Mouse (Mus musculus) embryonic facial prominence, embryonic 11.5 days (tissue): ENCODE measurements around the gene Lmx1b. TPM values are rescaled to one million over a fixed set of nuclear protein-coding genes. Genes with fewer than 3 reads are reported as not detected.

Experiments used
- ATAC-seq: fragments of 200-750 bp; cut with Nextera tagmentation; replicated peaks from 2 replicates; pipeline ENCODE4 v1.8.0; 2017; ENCODE audit warnings: low read depth; ENCODE audit not compliant: insufficient number of reproducible peaks, low FRiP score, low TSS enrichment
- DNase-seq: peaks from one replicate; pipeline ENCODE4 v3.0.0-alpha.2; 2015; ENCODE audit warnings: low spot score
- H3K27ac ChIP-seq: fragments of 300-500 bp; sonication (generic); replicated peaks from 2 replicates; pipeline ENCODE4 v1.5.1; 2014; ENCODE audit warnings: mild to moderate bottlenecking, low read depth, low read length, control low read depth
- H3K27me3 ChIP-seq: fragments of 300-500 bp; sonication (generic); 2 replicates; pipeline ENCODE4 v1.6.1; 2014; ENCODE audit warnings: mild to moderate bottlenecking, low read length, moderate library complexity, mixed read lengths; ENCODE audit not compliant: control insufficient read depth, insufficient read depth
- H3K36me3 ChIP-seq: fragments of 300-500 bp; sonication (generic); replicated peaks from 2 replicates; pipeline ENCODE4 v1.6.1; 2014; ENCODE audit warnings: low read depth, mild to moderate bottlenecking, low read length, moderate library complexity, mixed read lengths; ENCODE audit not compliant: control insufficient read depth, insufficient read depth
- H3K4me1 ChIP-seq: fragments of 300-500 bp; sonication (generic); 2 replicates; pipeline ENCODE4 v1.6.1; 2014; ENCODE audit warnings: low read length, mixed read lengths; ENCODE audit not compliant: control insufficient read depth, insufficient read depth
- H3K4me2 ChIP-seq: fragments of 300-500 bp; sonication (generic); 2 replicates; pipeline ENCODE4 v1.6.1; 2014; ENCODE audit warnings: low read depth, mild to moderate bottlenecking, control low read depth, low read length, moderate library complexity
- H3K4me3 ChIP-seq: fragments of 300-500 bp; sonication (generic); 2 replicates; pipeline ENCODE4 v1.5.1; 2014; ENCODE audit warnings: low read depth, low read length, control low read depth
- H3K9ac ChIP-seq: fragments of 300-500 bp; sonication (generic); replicated peaks from 2 replicates; pipeline ENCODE4 v1.6.1; 2014; ENCODE audit warnings: mild to moderate bottlenecking, control low read depth, low read length
- H3K9me3 ChIP-seq: fragments of 300-500 bp; sonication (generic); replicated peaks from 2 replicates; pipeline ENCODE4 v1.6.1; 2016; ENCODE audit warnings: mild to moderate bottlenecking, low read length, inconsistent platforms, mixed read lengths; ENCODE audit not compliant: control insufficient read depth
- WGBS: fragments of 180-500 bp; shearing (Covaris S2); extraction: QIAGEN DNeasy Blood & Tissue Kit; methylation state at CpG from one replicate; pipeline ENCODE4 v1.1.7; 2014; 5-methylcytosine and 5-hydroxymethylcytosine counted together
- polyA plus RNA-seq: library from polyadenylated mRNA; unstranded; fragments of >200 nt; fragmentation: Nextera tagmentation; extraction: Ambion mirVana; gene quantifications from 2 replicates; pipeline ENCODE4 v1.2.1, GENCODE M21; 2014

Lmx1b gene
- polyA plus RNA-seq, 1 experiment from 2014 or later, result 1.2 TPM

DNA sequence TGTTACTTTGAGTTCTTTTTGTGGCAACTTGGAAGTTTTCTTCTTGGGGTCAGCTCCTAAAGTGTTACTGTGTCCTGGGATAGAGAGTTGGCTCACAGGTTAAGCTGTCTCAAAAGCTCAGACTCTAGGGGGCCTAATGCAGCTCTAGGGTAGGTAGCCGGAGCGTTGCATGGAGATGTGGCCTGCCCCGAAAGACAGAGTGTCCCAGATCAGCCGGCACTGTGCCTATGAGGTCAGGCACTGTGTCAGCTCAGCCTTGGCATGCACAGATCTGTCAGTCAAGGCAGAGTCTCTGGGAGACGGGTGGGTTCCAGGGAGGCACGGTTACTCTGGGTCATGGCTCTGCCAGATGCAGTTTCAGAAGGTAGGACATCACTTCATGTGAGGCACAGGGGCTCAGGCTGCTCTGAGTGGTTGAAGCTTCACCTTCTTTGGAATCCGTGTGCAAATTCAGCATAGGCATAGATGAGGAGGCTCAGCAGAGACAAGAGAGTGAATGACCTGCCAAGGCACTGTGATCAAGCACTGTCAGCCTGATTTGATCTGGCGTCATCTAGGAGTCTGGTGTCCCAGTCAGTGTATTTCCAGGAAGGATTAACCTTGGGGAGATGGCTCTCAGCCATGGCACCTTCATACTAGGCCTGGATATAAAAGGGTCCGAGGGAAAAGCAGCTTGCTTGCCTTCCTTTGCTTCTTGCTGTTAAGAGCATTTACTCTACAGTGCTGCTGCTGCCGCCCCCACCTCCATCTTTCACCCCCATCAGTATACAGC is 32.6 kb upstream of the Lmx1b start:
- Histone ChIP-seq H3K4me1 (no peaks in the 10 kb centered on the region), H3K9me3 (no peaks in the 10 kb centered on the region), H3K4me2 (no peak overlapping the region), H3K9ac (no peak overlapping the region), H3K36me3 (no peaks in the 10 kb centered on the region), H3K27ac (no peak overlapping the region), H3K4me3 (no peak overlapping the region), H3K27me3 (peaks cover 3% of the 10 kb centered on the region; the same call in 1 of the 2 replicates)
- WGBS, result 79% methylated on average over 10 of the region's 10 CpGs
- DNase-seq, result no peak
- ATAC-seq, result no peak

DNA sequence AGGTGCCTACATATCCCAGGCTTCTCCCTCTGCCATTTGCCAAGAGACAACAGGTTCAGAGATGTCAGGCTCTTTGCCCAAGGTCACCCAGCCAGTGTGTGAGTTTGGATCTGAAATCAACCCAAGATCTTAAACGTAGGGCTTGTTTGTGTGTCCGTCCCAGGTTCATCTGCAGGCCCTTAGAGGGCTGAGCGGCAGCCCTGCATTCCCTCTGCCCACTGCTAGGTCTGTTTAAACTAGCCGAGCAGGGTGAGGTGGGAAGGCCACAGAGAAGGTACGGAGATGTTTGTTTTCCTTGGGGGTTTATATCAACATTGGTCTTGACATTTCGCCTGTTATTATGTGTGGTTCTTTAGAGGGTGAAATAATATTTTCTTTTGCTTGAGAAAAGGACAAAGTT is 28.4 kb upstream of the Lmx1b start:
- DNase-seq, result no peak
- Histone ChIP-seq H3K9ac (no peak overlapping the region), H3K4me2 (no peak overlapping the region), H3K9me3 (no peaks in the 10 kb centered on the region), H3K27me3 (peaks cover 3% of the 10 kb centered on the region; the same call in 1 of the 2 replicates), H3K4me1 (peaks cover 6% of the 10 kb centered on the region; the same call in 1 of the 2 replicates), H3K4me3 (no peak overlapping the region), H3K36me3 (no peaks in the 10 kb centered on the region), H3K27ac (no peak overlapping the region)
- ATAC-seq, result no peak
- 50% methylated on average over 6 of the region's 6 CpGs for WGBS

DNA sequence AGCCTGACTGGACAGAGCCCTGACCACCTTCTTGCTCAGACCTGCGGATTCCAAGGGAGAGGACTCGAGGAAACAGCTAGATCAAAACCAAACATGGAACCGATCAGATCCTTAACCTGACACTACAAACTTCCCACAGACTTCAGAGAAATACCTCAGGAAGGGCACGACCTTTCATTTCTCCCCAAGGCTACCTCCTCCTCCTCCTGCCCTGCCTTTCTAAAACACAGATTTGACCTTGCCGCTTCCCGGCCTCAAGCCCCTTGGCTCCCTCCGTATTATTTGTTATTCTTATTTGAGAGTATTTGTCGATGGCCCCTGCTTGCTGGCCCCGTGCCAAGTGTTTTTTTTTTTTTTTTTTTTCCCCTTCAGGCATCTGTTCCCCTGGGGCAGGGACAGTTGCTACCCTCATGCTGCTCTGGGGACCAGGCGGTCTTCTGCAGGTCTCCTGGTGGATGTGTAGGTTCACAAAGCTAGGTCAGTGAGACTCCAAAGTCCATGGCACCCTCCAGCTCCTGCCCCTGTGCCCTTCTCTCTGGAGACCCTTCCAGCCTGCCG is 26.2 kb upstream of the Lmx1b start:
- Histone ChIP-seq H3K9ac (no peak overlapping the region), H3K4me1 (peaks cover 6% of the 10 kb centered on the region; the same call in 1 of the 2 replicates), H3K9me3 (no peaks in the 10 kb centered on the region), H3K4me3 (no peak overlapping the region), H3K27ac (no peak overlapping the region), H3K4me2 (no peak overlapping the region), H3K27me3 (peaks cover 3% of the 10 kb centered on the region; the same call in 1 of the 2 replicates), H3K36me3 (no peaks in the 10 kb centered on the region)
- ATAC-seq (no peak), DNase-seq (no peak)
- 22% methylated on average over 11 of the region's 11 CpGs for WGBS

DNA sequence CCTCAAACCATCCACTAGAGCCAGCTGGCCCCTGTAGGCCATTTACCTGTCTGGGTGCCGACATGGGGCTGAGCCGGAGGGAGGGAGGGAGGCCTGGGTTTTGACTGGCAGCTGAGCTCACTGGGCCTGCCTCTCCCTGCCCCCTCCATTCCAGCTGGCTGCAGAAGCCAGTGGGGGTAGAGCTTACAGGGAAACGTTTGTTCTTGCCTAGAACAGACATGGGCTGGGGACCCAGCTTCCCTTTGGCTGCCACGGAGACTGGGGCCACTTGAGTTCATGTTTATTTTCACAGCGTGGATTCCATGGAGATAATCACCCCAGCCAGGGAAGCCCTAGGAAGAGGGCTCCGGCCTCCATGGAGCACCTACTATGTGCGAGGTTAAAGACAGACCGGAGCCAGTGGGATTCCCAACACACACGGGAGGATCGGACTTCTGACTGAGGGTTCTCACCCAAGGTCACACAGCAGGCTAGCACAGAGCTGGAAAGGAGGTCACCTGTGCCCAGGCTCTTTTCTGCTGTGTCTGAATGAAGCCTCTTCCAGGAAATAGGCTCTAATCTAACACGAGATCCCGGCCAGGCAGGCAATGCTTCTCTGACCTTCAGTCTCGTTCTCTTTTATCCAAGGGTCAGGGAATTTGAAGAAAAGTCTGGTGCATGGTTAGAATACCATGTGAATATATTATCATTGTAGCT is 25.2 kb upstream of the Lmx1b start:
- H3K9me3 ChIP-seq, result no peaks in the 10 kb centered on the region
- H3K27me3 ChIP-seq, result peaks cover 3% of the 10 kb centered on the region; the same call in 1 of the 2 replicates
- WGBS, result 21% methylated on average over 13 of the region's 13 CpGs
- peak overlapping the region; percentile 4; the same call in 1 of the 2 replicates for H3K4me2 ChIP-seq
- DNase-seq (peak; percentile 59), ATAC-seq (peak; percentile 45)
- H3K4me1 ChIP-seq, result peaks cover 6% of the 10 kb centered on the region; the same call in 1 of the 2 replicates
- H3K4me3 ChIP-seq, result no peak overlapping the region
- H3K27ac ChIP-seq, result no peak overlapping the region
- H3K9ac ChIP-seq, result no peak overlapping the region
- H3K36me3 ChIP-seq, result no peaks in the 10 kb centered on the region

DNA sequence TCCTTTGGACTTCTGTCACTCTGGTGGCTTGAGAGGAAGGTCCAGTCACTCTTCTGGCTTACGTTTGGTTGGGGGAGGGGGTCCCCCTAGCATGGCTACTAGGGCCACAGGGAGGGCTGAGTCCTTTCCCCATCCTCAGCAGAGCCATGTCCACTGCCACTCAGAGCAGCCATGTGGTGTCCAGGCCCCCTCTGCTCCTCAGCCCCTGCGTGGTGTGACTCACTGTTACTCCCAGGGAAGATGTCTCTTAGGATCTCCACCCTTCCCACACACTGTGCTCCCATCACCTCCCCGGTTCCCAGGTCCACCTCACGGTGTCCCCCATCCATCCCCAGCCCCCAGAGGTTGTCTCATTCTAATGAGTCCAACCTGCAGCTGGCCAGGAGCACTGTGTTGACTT is 24.4 kb upstream of the Lmx1b start:
- H3K9me3 ChIP-seq, result no peaks in the 10 kb centered on the region
- DNase-seq (no peak), ATAC-seq (0 out of 2 replicates have a peak, but pooled peaks have one; percentile 35)
- peaks cover 3% of the 10 kb centered on the region; the same call in 1 of the 2 replicates for H3K27me3 ChIP-seq
- WGBS, result 80% methylated on average over 4 of the region's 4 CpGs
- no peak overlapping the region for H3K9ac ChIP-seq
- no peak overlapping the region for H3K4me2 ChIP-seq
- no peak overlapping the region for H3K4me3 ChIP-seq
- H3K36me3 ChIP-seq, result no peaks in the 10 kb centered on the region
- H3K27ac ChIP-seq, result no peak overlapping the region
- H3K4me1 ChIP-seq, result peaks cover 6% of the 10 kb centered on the region; the same call in 1 of the 2 replicates

DNA sequence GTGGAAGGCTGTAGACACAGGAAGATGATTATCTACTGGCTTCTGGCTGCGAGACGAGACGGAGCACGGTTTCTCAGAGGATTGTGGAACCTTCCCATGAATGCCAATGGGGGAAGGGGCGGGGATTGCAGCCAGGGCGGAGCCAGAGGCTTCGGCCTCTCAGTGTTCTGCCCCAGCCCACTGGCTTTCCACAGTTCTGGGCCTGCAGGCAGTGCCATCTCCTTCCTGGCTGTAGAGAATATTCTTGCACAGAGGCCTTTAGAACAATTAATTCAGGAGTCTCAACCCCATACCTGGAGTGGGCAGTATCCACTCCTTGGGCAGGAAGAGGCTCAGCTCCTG is 18.9 kb upstream of the Lmx1b start:
- H3K4me1 ChIP-seq, result no peaks in the 10 kb centered on the region
- no peaks in the 10 kb centered on the region for H3K27me3 ChIP-seq
- no peak for DNase-seq
- no peak overlapping the region for H3K27ac ChIP-seq
- 0 out of 2 replicates have a peak, but pooled peaks have one; percentile 56 for ATAC-seq
- H3K9me3 ChIP-seq, result no peaks in the 10 kb centered on the region
- WGBS, result 1% methylated on average over 7 of the region's 7 CpGs
- no peak overlapping the region for H3K4me3 ChIP-seq
- no peaks in the 10 kb centered on the region for H3K36me3 ChIP-seq
- peak overlapping the region; percentile 19; the same call in 1 of the 2 replicates for H3K4me2 ChIP-seq
- no peak overlapping the region for H3K9ac ChIP-seq

DNA sequence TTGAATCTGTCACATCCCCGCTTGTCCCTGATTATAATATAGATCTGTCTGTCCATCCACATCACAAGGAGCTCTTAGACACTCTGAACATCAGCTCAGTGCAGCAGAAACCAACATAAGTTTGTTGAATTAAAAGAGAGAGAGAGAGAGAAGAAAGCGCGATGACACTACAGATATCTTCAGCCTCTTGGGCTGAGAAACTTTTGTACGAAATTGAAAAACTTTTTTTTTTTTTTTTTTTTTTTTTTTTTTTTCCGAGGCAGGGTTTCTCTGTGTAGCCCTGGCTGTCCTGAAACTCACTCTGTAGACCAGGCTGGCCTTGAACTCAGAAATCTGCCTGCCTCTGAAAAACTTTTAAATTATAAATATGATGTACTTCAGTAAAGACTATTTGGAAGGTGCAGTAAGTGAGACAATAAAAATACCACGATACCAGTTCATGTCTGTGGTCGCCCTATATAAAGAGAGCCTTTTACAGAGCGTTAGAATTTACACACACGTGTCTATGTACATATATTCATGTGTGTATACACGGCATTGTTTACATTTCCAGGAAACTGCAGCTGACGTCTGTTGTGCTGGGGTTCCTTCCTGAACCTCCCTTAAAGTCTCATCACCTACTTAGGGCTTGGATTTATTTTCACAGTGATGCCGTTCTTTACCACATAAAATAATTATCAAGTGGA is 18.4 kb upstream of the Lmx1b start:
- no peak overlapping the region for H3K4me3 ChIP-seq

More for the DNA sequence above, 18.4 kb upstream of the Lmx1b start:
- H3K36me3 ChIP-seq, result no peaks in the 10 kb centered on the region
- ATAC-seq (no peak), DNase-seq (no peak)
- no peaks in the 10 kb centered on the region for H3K9me3 ChIP-seq
- no peak overlapping the region for H3K27ac ChIP-seq
- H3K4me2 ChIP-seq, result peak overlapping the region; percentile 19; the same call in 1 of the 2 replicates
- H3K4me1 ChIP-seq, result no peaks in the 10 kb centered on the region
- H3K9ac ChIP-seq, result no peak overlapping the region
- H3K27me3 ChIP-seq, result no peaks in the 10 kb centered on the region
- WGBS, result 48% methylated on average over 12 of the region's 12 CpGs
